In the genomic region with DNA sequence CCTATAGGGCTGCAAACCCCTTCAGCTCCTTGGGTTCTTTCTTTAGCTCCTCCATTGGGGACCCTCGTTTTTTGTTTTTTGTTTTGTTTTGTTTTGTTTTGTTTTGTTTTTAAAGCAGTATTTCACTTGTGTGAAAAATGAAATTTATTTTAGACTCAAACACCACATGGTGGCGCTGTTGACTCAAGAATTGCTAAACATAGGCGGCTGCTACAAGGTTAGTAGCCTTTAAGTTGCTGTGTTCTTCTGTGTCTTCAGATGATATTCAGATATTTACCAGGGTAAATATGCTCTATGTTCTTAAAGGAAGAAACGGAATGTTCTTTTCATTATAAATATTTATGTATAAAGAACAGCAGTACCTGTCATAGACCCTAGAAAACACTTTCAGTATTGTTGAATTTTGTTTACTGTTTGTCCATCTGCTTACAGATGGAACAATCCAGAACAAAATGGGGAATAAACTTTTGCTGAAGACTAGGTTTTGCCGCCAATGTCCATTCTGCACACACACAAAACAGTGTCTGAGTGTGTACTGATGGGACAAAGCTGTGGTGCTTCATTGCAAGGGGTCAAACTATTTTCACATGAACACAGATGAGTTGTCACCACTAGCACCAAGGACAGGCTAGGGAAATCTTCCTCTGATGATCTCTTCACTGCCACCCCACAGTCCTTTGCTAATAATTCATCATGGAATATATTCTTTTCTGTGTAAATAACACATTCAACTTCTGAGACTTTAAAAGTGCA, we compare ENCODE assay signal across 9 mouse cellular contexts.
DNase-seq lines count a peak whose midpoint lies in the region; ATAC-seq and TF ChIP-seq lines count a peak whose summit lies in the region.
"Had no signal": no experiment of that assay in that cellular context is flagged by ENCODE, and none has a peak within 500 bp of the region (broad histone marks: within the 10 kb centered on the region; RNA-seq: fewer than 3 reads in every experiment).

No protein-coding gene starts in this region.

- H3K4me3 ChIP-seq in liver, embryonic 12.5 days, result no peak overlapping the region
- H3K4me3 ChIP-seq in embryonic facial prominence, embryonic 11.5 days (ENCODE audit: low read depth, low read length), result no peak overlapping the region
- H3K4me3 ChIP-seq in hindbrain, postnatal 0 days (ENCODE audit: low read length), result no peak overlapping the region
- no peak overlapping the region for H3K4me3 ChIP-seq in limb, embryonic 12.5 days (replicated peaks)
- H3K4me3 ChIP-seq: embryonic facial prominence, embryonic 15.5 days had no signal

- no peaks in the 10 kb centered on the region for H3K4me1 ChIP-seq in liver, embryonic 12.5 days
- H3K4me1 ChIP-seq in embryonic facial prominence, embryonic 11.5 days (ENCODE audit: control insufficient read depth, insufficient read depth, low read length), result no peaks in the 10 kb centered on the region
- no peaks in the 10 kb centered on the region for H3K4me1 ChIP-seq in hindbrain, postnatal 0 days (ENCODE audit: insufficient read depth, low read length)
- H3K4me1 ChIP-seq in limb, embryonic 12.5 days (replicated peaks), result no peaks in the 10 kb centered on the region
- H3K4me1 ChIP-seq: embryonic facial prominence, embryonic 15.5 days had no signal

- DNase-seq in liver (peak; percentile 53), adipocyte (ENCODE audit: low spot score) (peak; percentile 79)
- DNase-seq in embryonic facial prominence, embryonic 11.5 days (ENCODE audit: low spot score), result peak; percentile 80
- DNase-seq in hindbrain, postnatal 0 days (ENCODE audit: low spot score), result peak; percentile 86
- DNase-seq in natural killer cell, adult 2 months (ENCODE audit: low spot score in 2 of 2), result peak; percentile 48 to 51

- WGBS in liver, embryonic 12.5 days (ENCODE audit: insufficient replicate concordance), result 4% methylated on average over 5 of the region's 5 CpGs
- WGBS in embryonic facial prominence, embryonic 11.5 days, result 14% methylated on average over 5 of the region's 5 CpGs
- WGBS in hindbrain, postnatal 0 days, result 10% methylated on average over 5 of the region's 5 CpGs
- WGBS in limb, embryonic 12.5 days, result 12% methylated on average over 5 of the region's 5 CpGs

- H3K4me2 ChIP-seq in liver, embryonic 12.5 days, result no peak overlapping the region
- no peak overlapping the region for H3K4me2 ChIP-seq in embryonic facial prominence, embryonic 11.5 days (ENCODE audit: low read depth, low read length)
- no peak overlapping the region for H3K4me2 ChIP-seq in hindbrain, postnatal 0 days (ENCODE audit: low read depth, low read length)
- H3K4me2 ChIP-seq in limb, embryonic 12.5 days, result no peak overlapping the region
- H3K4me2 ChIP-seq: embryonic facial prominence, embryonic 15.5 days had no signal

- H3K27ac ChIP-seq in liver, embryonic 12.5 days, result no peak overlapping the region
- no peak overlapping the region for H3K27ac ChIP-seq in embryonic facial prominence, embryonic 11.5 days (replicated peaks; ENCODE audit: low read depth, low read length)
- no peak overlapping the region for H3K27ac ChIP-seq in hindbrain, postnatal 0 days
- H3K27ac ChIP-seq in limb, embryonic 12.5 days, result no peak overlapping the region
- H3K27ac ChIP-seq: embryonic facial prominence, embryonic 15.5 days had no signal

- H3K27me3 ChIP-seq in liver, embryonic 12.5 days (replicated peaks), result no peaks in the 10 kb centered on the region
- no peaks in the 10 kb centered on the region for H3K27me3 ChIP-seq in embryonic facial prominence, embryonic 11.5 days (ENCODE audit: control insufficient read depth, insufficient read depth, low read length)
- no peaks in the 10 kb centered on the region for H3K27me3 ChIP-seq in hindbrain, postnatal 0 days (ENCODE audit: insufficient read depth, low read length)
- H3K27me3 ChIP-seq in limb, embryonic 12.5 days, result no peaks in the 10 kb centered on the region
- H3K27me3 ChIP-seq: embryonic facial prominence, embryonic 15.5 days had no signal

- no peaks in the 10 kb centered on the region for H3K36me3 ChIP-seq in liver, embryonic 12.5 days
- no peaks in the 10 kb centered on the region for H3K36me3 ChIP-seq in embryonic facial prominence, embryonic 11.5 days (replicated peaks; ENCODE audit: control insufficient read depth, insufficient read depth, low read depth, low read length)
- H3K36me3 ChIP-seq in hindbrain, postnatal 0 days (ENCODE audit: insufficient read depth, low read length), result no peaks in the 10 kb centered on the region
- no peaks in the 10 kb centered on the region for H3K36me3 ChIP-seq in limb, embryonic 12.5 days
- H3K36me3 ChIP-seq: embryonic facial prominence, embryonic 15.5 days had no signal

- no peak for ATAC-seq in liver, embryonic 12.5 days
- no peak for ATAC-seq in embryonic facial prominence, embryonic 11.5 days (replicated peaks; ENCODE audit: insufficient number of reproducible peaks, low FRiP score, low TSS enrichment, low read depth)
- ATAC-seq in hindbrain, postnatal 0 days, result peak; percentile 68
- peak; percentile 37; the same call in 1 of the 2 replicates for ATAC-seq in limb, embryonic 12.5 days (ENCODE audit: insufficient number of reproducible peaks, insufficient read depth, low FRiP score, low TSS enrichment, low read depth)
- ATAC-seq in erythroid progenitor cell, adult 5-6 weeks (replicated peaks; ENCODE audit: low FRiP score, poor library complexity, severe bottlenecking), result no peak

- H3K9me3 ChIP-seq in liver, embryonic 12.5 days (replicated peaks), result no peaks in the 10 kb centered on the region
- no peaks in the 10 kb centered on the region for H3K9me3 ChIP-seq in embryonic facial prominence, embryonic 11.5 days (replicated peaks; ENCODE audit: control insufficient read depth, low read length)
- no peaks in the 10 kb centered on the region for H3K9me3 ChIP-seq in hindbrain, postnatal 0 days (ENCODE audit: low read length)
- no peaks in the 10 kb centered on the region for H3K9me3 ChIP-seq in limb, embryonic 12.5 days
- H3K9me3 ChIP-seq: embryonic facial prominence, embryonic 15.5 days had no signal

- H3K9ac ChIP-seq in liver, embryonic 12.5 days, result no peak overlapping the region
- H3K9ac ChIP-seq in embryonic facial prominence, embryonic 11.5 days (replicated peaks; ENCODE audit: low read length), result no peak overlapping the region
- H3K9ac ChIP-seq in hindbrain, postnatal 0 days (replicated peaks; ENCODE audit: low read length), result no peak overlapping the region
- H3K9ac ChIP-seq in limb, embryonic 12.5 days (replicated peaks), result no peak overlapping the region
- H3K9ac ChIP-seq: embryonic facial prominence, embryonic 15.5 days had no signal

- TF ChIP-seq CTCF in hindbrain, postnatal 0 days (IDR thresholded peaks at IDR 0.05; ENCODE audit: low read depth), result peak; percentile 68

Comparison
In these comparisons a context has a peak if more than half of its experiments do, and no peak if none do; other contexts are left out.
1. ATAC-seq: peak in hindbrain, postnatal 0 days (single experiment) and limb, embryonic 12.5 days (single experiment); none in liver, embryonic 12.5 days (single experiment), embryonic facial prominence, embryonic 11.5 days (single experiment) and erythroid progenitor cell, adult 5-6 weeks (single experiment).
2. Peak in every context shown above with its lines, with median percentiles within 50 percentile points of each other: DNase-seq.